Mouse (Mus musculus) embryo, embryonic 9.5 days (tissue): ENCODE data around the gene Gm17428.

Experiments
- DNase-seq: peaks from one replicate; pipeline ENCODE4 v3.0.0-alpha.2; 2017; ENCODE audit errors: extremely low spot score

Gene Gm17428

GRCm38 (mm10) chr14:55011116-55011515 lies 34.4 kb downstream of the Gm17428 start:
- no peak for DNase-seq

DNA sequence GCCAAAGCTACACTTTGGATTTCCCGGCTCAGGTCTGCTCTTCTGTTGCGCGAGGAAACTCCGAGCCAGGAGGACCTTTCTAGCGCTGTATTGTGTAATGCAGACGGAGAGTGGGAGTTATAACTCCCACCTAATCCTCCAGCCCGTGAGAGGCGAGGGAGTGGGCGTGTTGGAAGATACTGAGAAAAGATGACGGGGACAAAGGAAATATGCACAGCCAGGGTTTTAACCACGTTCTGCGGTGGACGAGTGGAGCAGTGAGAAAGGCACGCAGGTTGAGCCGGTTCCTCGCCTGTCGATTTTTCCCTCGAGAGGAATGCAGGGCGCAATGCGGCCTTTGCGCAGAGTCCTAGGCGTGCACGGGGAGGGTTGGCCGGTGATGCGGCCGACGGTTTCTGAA lies 37.9 kb downstream of the Gm17428 start:
- no peak for DNase-seq

- peak; percentile 98 for DNase-seq
Observed at GRCm38 (mm10) chr14:55014991-55015766, 38.4 kb downstream of the Gm17428 start, which contains the start of gene Ngdn. Ngdn (plus strand) TSS chr14:55015454.

DNA sequence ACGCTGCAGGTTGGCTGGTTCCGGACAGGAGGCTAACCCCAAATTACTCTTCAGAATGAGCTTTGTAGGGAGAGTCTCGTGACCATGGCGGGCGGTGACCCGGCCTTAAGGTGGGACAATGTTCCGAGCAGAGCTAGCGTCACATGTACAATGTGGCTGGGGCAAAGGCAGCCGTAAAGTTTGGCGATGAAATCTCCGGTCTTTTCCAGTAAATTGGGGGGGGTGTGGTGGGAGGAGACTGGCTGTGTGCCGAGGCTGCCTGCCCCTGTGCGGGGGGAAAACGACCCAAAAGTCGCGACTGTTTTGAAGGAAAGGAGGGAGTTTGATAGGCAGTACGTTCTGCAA lies 39.0 kb downstream of the Gm17428 start:
- no peak for DNase-seq

DNA sequence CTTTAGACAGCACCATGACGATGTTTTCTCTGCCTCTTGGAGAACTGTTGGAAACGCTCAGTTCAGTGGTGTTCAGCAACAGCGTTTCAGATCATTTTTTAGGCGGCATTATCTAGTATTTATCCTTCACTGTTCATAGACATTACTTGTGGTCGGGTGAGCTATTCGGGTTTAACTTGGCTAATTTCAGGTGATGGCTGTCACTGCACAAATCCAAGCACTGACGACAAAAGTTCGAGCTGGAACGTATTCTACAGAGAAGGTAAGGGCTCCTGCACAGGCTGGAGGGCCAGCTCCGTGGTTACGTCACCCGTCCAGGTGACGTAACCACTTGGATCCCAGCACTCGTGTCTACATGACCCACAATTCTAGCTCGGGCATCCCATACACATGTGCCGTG lies 40.1 kb downstream of the Gm17428 start:
- no peak for DNase-seq

- no peak for DNase-seq
Observed at GRCm38 (mm10) chr14:55020394-55020793, 43.7 kb downstream of the Gm17428 start.

GRCm38 (mm10) chr14:55023011-55023410 lies 46.3 kb downstream of the Gm17428 start:
- no peak for DNase-seq

GRCm38 (mm10) chr14:55024236-55024635 lies 47.5 kb downstream of the Gm17428 start:
- peak; percentile 57 for DNase-seq

- DNase-seq: no peak
Observed at GRCm38 (mm10) chr14:55025527-55025926, 48.8 kb downstream of the Gm17428 start.
